Mouse (Mus musculus) myocyte (in vitro differentiated cells): Measurements from ENCODE around the gene Clasp1.

Experiments used
- CEBPB ChIP-seq: IDR thresholded peaks from 2 replicates; pipeline ENCODE4 v1.6.1; 2011; ENCODE audit warnings: mild to moderate bottlenecking, moderate library complexity; ENCODE audit not compliant: poor library complexity, insufficient read depth, severe bottlenecking
- MAX ChIP-seq: IDR thresholded peaks from one replicate; pipeline ENCODE4 v1.6.1; 2011; ENCODE audit warnings: low read depth, mild to moderate bottlenecking, control low read depth
- POLR2A ChIP-seq: IDR thresholded peaks from one replicate; pipeline ENCODE4 v1.6.1; 2011; ENCODE audit warnings: low read depth, mild to moderate bottlenecking, control low read depth, moderate library complexity; ENCODE audit not compliant: insufficient read length
- POLR2AphosphoS2 ChIP-seq: IDR thresholded peaks from one replicate; pipeline ENCODE4 v1.6.1; 2011; ENCODE audit warnings: low read depth, control low read depth; ENCODE audit not compliant: insufficient read length

GRCm38 (mm10) chr1:118645701-118646100 lies 256.8 kb downstream of the Clasp1 start:
- TF ChIP-seq POLR2A (no peak), POLR2AphosphoS2 (no peak), MAX (no peak), CEBPB (no peak)
